Comparison of ENCODE assay signal across 9 mouse cellular contexts in genomic region chr6:90506673-90507311, GRCm38 (mm10). TPM values are rescaled to one million over a fixed set of nuclear protein-coding genes. Genes with fewer than 3 reads are reported as not detected.
DNase-seq lines count a peak whose midpoint lies in the region; ATAC-seq and TF ChIP-seq lines count a peak whose summit lies in the region.
"Had no signal": no experiment of that assay in that cellular context is flagged by ENCODE, and none has a peak within 500 bp of the region (broad histone marks: within the 10 kb centered on the region; RNA-seq: fewer than 3 reads in every experiment).

No protein-coding gene starts in this region.

- peak; percentile 92 for ATAC-seq in forebrain, embryonic 16.5 days
- peak; percentile 59 for ATAC-seq in heart, postnatal 0 days (ENCODE audit: insufficient read depth, low read depth)
- peak; percentile 83 for ATAC-seq in stomach, embryonic 16.5 days (ENCODE audit: insufficient read depth, low FRiP score)
- no peak for ATAC-seq in monocyte, adult 5-6 weeks (replicated peaks; ENCODE audit: insufficient number of reproducible peaks, low FRiP score, low TSS enrichment, poor library complexity, severe bottlenecking)

- H3K27ac ChIP-seq in forebrain, embryonic 16.5 days (ENCODE audit: low read length) = peak overlapping the region; percentile 84
- peak overlapping the region; percentile 93 for H3K27ac ChIP-seq in heart, postnatal 0 days (ENCODE audit: low read depth)
- peak overlapping the region; percentile 84 for H3K27ac ChIP-seq in layer of hippocampus, adult 2 months
- peak overlapping the region; percentile 68 for H3K27ac ChIP-seq in stomach, embryonic 16.5 days (ENCODE audit: low read length)

- no peak overlapping the region for H3K4me3 ChIP-seq in forebrain, embryonic 16.5 days (replicated peaks; ENCODE audit: low read length)
- no peak overlapping the region for H3K4me3 ChIP-seq in heart, postnatal 0 days (ENCODE audit: low read depth, low read length)
- no peak overlapping the region for H3K4me3 ChIP-seq in layer of hippocampus, adult 2 months
- no peak overlapping the region for H3K4me3 ChIP-seq in stomach, embryonic 16.5 days (replicated peaks; ENCODE audit: low read length)
- H3K4me3 ChIP-seq: megakaryocyte, embryonic 14.5 days had no signal

- H3K4me2 ChIP-seq in forebrain, embryonic 16.5 days (ENCODE audit: low read length) = no peak overlapping the region
- peak overlapping the region; percentile 20; the same call in 1 of the 2 replicates for H3K4me2 ChIP-seq in heart, postnatal 0 days (ENCODE audit: low read depth, low read length)
- no peak overlapping the region for H3K4me2 ChIP-seq in stomach, embryonic 16.5 days (ENCODE audit: low read depth, low read length)

- peak; percentile 79; the same call in 1 of the 2 replicates for TF ChIP-seq EP300 in heart, postnatal 0 days (IDR thresholded peaks at IDR 0.05; ENCODE audit: low read depth)

- DNase-seq in thymus, postnatal 25 days = peak; percentile 4
- DNase-seq in thymus, postnatal 36 days = no peak
- peak; percentile 88 for DNase-seq in heart, postnatal 0 days (ENCODE audit: low spot score)
- DNase-seq in layer of hippocampus, adult 2 months (ENCODE audit: low spot score in 2 of 2) = peak; percentile 84 to 86
- DNase-seq in lung, postnatal 10 days = peak; percentile 93

- TF ChIP-seq CTCF in heart, postnatal 0 days (IDR thresholded peaks at IDR 0.05; ENCODE audit: low read depth) = 0 out of 2 replicates have a peak, but pooled peaks have one; percentile 11
- no peak for TF ChIP-seq CTCF in layer of hippocampus, adult 2 months (conservative IDR thresholded peaks at IDR 0.05)

- H3K4me1 ChIP-seq in forebrain, embryonic 16.5 days (replicated peaks; ENCODE audit: control insufficient read depth, insufficient read depth, low read length) = peaks cover 38% of the 10 kb centered on the region
- H3K4me1 ChIP-seq in heart, postnatal 0 days (ENCODE audit: control insufficient read depth, insufficient read depth) = peaks cover 37% of the 10 kb centered on the region
- H3K4me1 ChIP-seq in stomach, embryonic 16.5 days (ENCODE audit: control insufficient read depth, insufficient read depth, low read length) = peaks cover 30% of the 10 kb centered on the region

- 26% methylated on average over 16 of the region's 16 CpGs for WGBS in forebrain, embryonic 16.5 days
- WGBS in heart, postnatal 0 days = 18% methylated on average over 16 of the region's 16 CpGs
- WGBS in stomach, embryonic 16.5 days = 32% methylated on average over 16 of the region's 16 CpGs

- no peaks in the 10 kb centered on the region for H3K27me3 ChIP-seq in forebrain, embryonic 16.5 days (replicated peaks; ENCODE audit: control insufficient read depth, insufficient read depth, low read length)
- no peaks in the 10 kb centered on the region for H3K27me3 ChIP-seq in heart, postnatal 0 days (ENCODE audit: control insufficient read depth, insufficient read depth, low read length)
- no peaks in the 10 kb centered on the region for H3K27me3 ChIP-seq in stomach, embryonic 16.5 days (ENCODE audit: control insufficient read depth, insufficient read depth, low read length)

- H3K36me3 ChIP-seq in forebrain, embryonic 16.5 days (ENCODE audit: control insufficient read depth, insufficient read depth) = no peaks in the 10 kb centered on the region
- H3K36me3 ChIP-seq in heart, postnatal 0 days (replicated peaks; ENCODE audit: control insufficient read depth, insufficient read depth, low read length) = no peaks in the 10 kb centered on the region
- H3K36me3 ChIP-seq in stomach, embryonic 16.5 days (ENCODE audit: control insufficient read depth, insufficient read depth, low read length) = no peaks in the 10 kb centered on the region

- no peak overlapping the region for H3K9ac ChIP-seq in forebrain, embryonic 16.5 days (replicated peaks; ENCODE audit: low read depth, low read length)
- peak overlapping the region; percentile 34; the same call in 1 of the 2 replicates for H3K9ac ChIP-seq in heart, postnatal 0 days (replicated peaks; ENCODE audit: low read depth, low read length)
- H3K9ac ChIP-seq in stomach, embryonic 16.5 days (ENCODE audit: low read length) = 0 out of 2 replicates have a peak overlapping the region, but pooled peaks have one; percentile 27

- no peaks in the 10 kb centered on the region for H3K9me3 ChIP-seq in forebrain, embryonic 16.5 days (ENCODE audit: control insufficient read depth, low read length)
- no peaks in the 10 kb centered on the region for H3K9me3 ChIP-seq in heart, postnatal 0 days (replicated peaks; ENCODE audit: control insufficient read depth, low read length)
- H3K9me3 ChIP-seq in stomach, embryonic 16.5 days (replicated peaks; ENCODE audit: control insufficient read depth, low read length) = no peaks in the 10 kb centered on the region

RNA-seq across cellular contexts. Expression of gene Aldh1l1, which starts 20.6 kb away (rescaled TPM):
- polyA plus RNA-seq in forebrain, embryonic 16.5 days (2015; fragmentation: Nextera tagmentation; extraction: Ambion mirVana) = 33.3 and 38.0 TPM in 2 replicates
- 5.9 and 7.7 TPM in 2 replicates for total RNA-seq in heart, postnatal 0 days (2014; rRNA removed; ENCODE audit: low replicate concordance)
- polyA plus RNA-seq in heart, postnatal 0 days (2015; fragmentation: Nextera tagmentation; extraction: Ambion mirVana) = 2.3 and 2.8 TPM in 2 replicates
- 10 to 100 TPM; 39.3 to 45.2 TPM for total RNA-seq in layer of hippocampus, adult 2 months (2021)
- 13.1 and 14.9 TPM in 2 replicates for polyA plus RNA-seq in stomach, embryonic 16.5 days (2015; fragmentation: Nextera tagmentation; extraction: Ambion mirVana)
- total RNA-seq in monocyte, adult 5-6 weeks (2017) = 0.68 to 2.9 TPM in 2 of 3 replicates, not detected in the other

RNA-seq across cellular contexts. Expression of gene Klf15, which starts 44.4 kb away (rescaled TPM):
- polyA plus RNA-seq in forebrain, embryonic 16.5 days (2015; fragmentation: Nextera tagmentation; extraction: Ambion mirVana) = 11.6 and 14.3 TPM in 2 replicates
- 56.9 and 74.5 TPM in 2 replicates for total RNA-seq in heart, postnatal 0 days (2014; rRNA removed; ENCODE audit: low replicate concordance)
- 15.6 and 23.4 TPM in 2 replicates for polyA plus RNA-seq in heart, postnatal 0 days (2015; fragmentation: Nextera tagmentation; extraction: Ambion mirVana)
- 10 to 100 TPM; 29.9 to 33.8 TPM for total RNA-seq in layer of hippocampus, adult 2 months (2021)
- polyA plus RNA-seq in stomach, embryonic 16.5 days (2015; fragmentation: Nextera tagmentation; extraction: Ambion mirVana) = 8.8 and 10.2 TPM in 2 replicates
- total RNA-seq in monocyte, adult 5-6 weeks (2017) = not detected in 3 replicates

Comparison
In these comparisons a context has a peak if more than half of its experiments do, and no peak if none do; other contexts are left out.
1. DNase-seq: peak in thymus, postnatal 25 days (single experiment), heart, postnatal 0 days (single experiment), layer of hippocampus, adult 2 months (2 of 2) and lung, postnatal 10 days (single experiment); none in thymus, postnatal 36 days (0 of 2).
2. RNA of gene Klf15, which starts 44.4 kb away (total RNA-seq): 56.9 to 74.5 TPM in heart, postnatal 0 days and 29.9 to 33.8 TPM in layer of hippocampus, adult 2 months; not detected in monocyte, adult 5-6 weeks; every median in the first group is over 10 times any median in the second.
3. Peak in every context shown above with its lines, with median percentiles within 50 percentile points of each other: H3K27ac ChIP-seq.